Mouse (Mus musculus) neural tube, embryonic 11.5 days (tissue): ENCODE measurements at regions not wholly inside any gene's neighbourhood (a gene's known extent, or its start where the extent isn't known, plus 50 kb on each side); places are given as distances from the start of the nearest gene placed in this dataset.

Experiments used
- ATAC-seq: fragments of 200-750 bp; cut with Nextera tagmentation; 2 replicates; pipeline ENCODE4 v1.8.0; 2017; ENCODE audit warnings: moderate number of reproducible peaks, mild to moderate bottlenecking, moderate TSS enrichment, moderate library complexity; ENCODE audit not compliant: insufficient read depth, low FRiP score, low TSS enrichment
- DNase-seq: peaks from one replicate; pipeline ENCODE4 v3.0.0-alpha.2; 2015; ENCODE audit warnings: low spot score
- H3K27ac ChIP-seq: fragments of 300-500 bp; sonication (generic); 2 replicates; pipeline ENCODE4 v1.5.1; 2014; ENCODE audit warnings: low read depth, mild to moderate bottlenecking, low read length
- H3K27me3 ChIP-seq: fragments of 300-500 bp; sonication (generic); 2 replicates; pipeline ENCODE4 v1.6.1; 2014; ENCODE audit warnings: mild to moderate bottlenecking, low read length, mixed read lengths; ENCODE audit not compliant: control insufficient read depth, insufficient read depth
- H3K36me3 ChIP-seq: fragments of 300-500 bp; sonication (generic); 2 replicates; pipeline ENCODE4 v1.6.1; 2014; ENCODE audit warnings: mild to moderate bottlenecking, low read length, moderate library complexity, mixed read lengths; ENCODE audit not compliant: control insufficient read depth, insufficient read depth
- H3K4me1 ChIP-seq: fragments of 300-500 bp; sonication (generic); 2 replicates; pipeline ENCODE4 v1.6.1; 2014; ENCODE audit warnings: low read length, mixed read lengths; ENCODE audit not compliant: control insufficient read depth, insufficient read depth
- H3K4me2 ChIP-seq: fragments of 300-500 bp; sonication (generic); 2 replicates; pipeline ENCODE4 v1.6.1; 2014; ENCODE audit warnings: low read depth, mild to moderate bottlenecking, moderate library complexity
- H3K4me3 ChIP-seq: fragments of 300-500 bp; sonication (generic); 2 replicates; pipeline ENCODE4 v1.5.1; 2014; ENCODE audit warnings: low read depth, low read length
- H3K9ac ChIP-seq: fragments of 300-500 bp; sonication (generic); 2 replicates; pipeline ENCODE4 v1.6.1; 2014; ENCODE audit warnings: mild to moderate bottlenecking, low read length
- H3K9me3 ChIP-seq: fragments of 300-500 bp; sonication (generic); 2 replicates; pipeline ENCODE4 v1.6.1; 2016; ENCODE audit warnings: low read length; ENCODE audit not compliant: control insufficient read depth
- WGBS: fragments of 180-500 bp; shearing (Covaris S2); extraction: QIAGEN DNeasy Blood & Tissue Kit; methylation state at CpG from one replicate; pipeline ENCODE4 v1.1.7; 2014; 5-methylcytosine and 5-hydroxymethylcytosine counted together

DNA sequence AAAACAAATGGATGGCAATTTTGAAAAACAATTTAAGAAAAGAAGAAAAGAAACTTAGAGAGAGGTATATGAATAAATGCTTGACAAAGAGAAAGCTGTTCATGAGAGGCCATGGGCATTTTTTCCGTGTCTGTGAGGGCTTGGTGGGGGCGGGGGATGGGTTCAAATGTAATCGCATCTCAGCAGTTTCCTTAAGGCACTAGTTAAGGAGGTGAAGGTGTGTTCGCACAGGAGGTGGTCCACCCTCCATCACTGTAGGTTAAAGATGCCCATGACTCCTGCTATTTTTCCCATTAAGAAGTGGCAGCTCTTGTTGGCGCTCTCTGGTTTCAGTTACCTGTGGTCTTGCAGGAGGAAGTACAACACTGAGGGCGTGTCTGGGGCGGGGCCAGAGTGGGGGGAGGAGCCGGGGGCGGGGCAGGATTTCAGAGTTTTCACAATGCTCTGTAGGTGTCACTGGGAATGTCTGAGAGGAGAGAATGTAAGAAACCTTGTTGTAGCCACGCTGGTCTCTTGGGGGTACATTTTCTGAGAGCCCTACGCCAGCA is 126.0 kb downstream of the Gm10131 start:
- Histone ChIP-seq H3K4me3 (no peak overlapping the region), H3K9me3 (no peaks in the 10 kb centered on the region), H3K27me3 (no peaks in the 10 kb centered on the region), H3K4me2 (no peak overlapping the region), H3K36me3 (no peaks in the 10 kb centered on the region), H3K4me1 (no peaks in the 10 kb centered on the region), H3K9ac (no peak overlapping the region), H3K27ac (no peak overlapping the region)
- ATAC-seq (no peak), DNase-seq (no peak)
- WGBS, result 53% methylated on average over 11 of the region's 11 CpGs

GRCm38 (mm10) chr8:33981629-33982028 is 129.9 kb downstream of the Gm10131 start:
- Histone ChIP-seq H3K36me3 (no peaks in the 10 kb centered on the region), H3K9me3 (no peaks in the 10 kb centered on the region), H3K9ac (no peak overlapping the region), H3K4me1 (no peaks in the 10 kb centered on the region), H3K4me2 (no peak overlapping the region), H3K27me3 (no peaks in the 10 kb centered on the region), H3K27ac (no peak overlapping the region), H3K4me3 (no peak overlapping the region)
- no peak for ATAC-seq
- WGBS, result 75% methylated on average over 4 of the region's 4 CpGs
- no peak for DNase-seq

DNA sequence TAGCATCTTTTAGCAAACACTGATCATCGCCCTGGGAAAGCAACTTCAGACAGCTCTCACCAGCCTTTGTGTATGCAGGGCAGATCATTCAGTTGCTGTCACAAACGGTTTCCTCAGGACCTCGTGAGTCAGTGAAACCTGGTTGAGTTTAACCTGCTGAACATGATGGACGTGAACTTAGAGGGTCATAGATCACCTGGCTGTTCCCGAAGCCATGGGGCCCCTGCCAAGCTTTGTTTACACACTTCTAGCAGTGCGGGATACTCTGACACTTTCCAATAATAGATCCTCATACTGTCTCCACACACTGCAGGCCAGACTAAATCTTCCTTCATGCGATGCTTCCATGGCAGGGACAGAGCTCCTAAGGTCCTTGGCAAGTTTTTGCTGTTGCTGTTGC is 130.5 kb downstream of the Gm10131 start:
- H3K4me1 ChIP-seq, result no peaks in the 10 kb centered on the region
- H3K27ac ChIP-seq, result no peak overlapping the region
- H3K9me3 ChIP-seq, result no peaks in the 10 kb centered on the region
- H3K36me3 ChIP-seq, result no peaks in the 10 kb centered on the region
- no peak overlapping the region for H3K9ac ChIP-seq
- no peak overlapping the region for H3K4me3 ChIP-seq
- ATAC-seq (no peak), DNase-seq (no peak)
- H3K4me2 ChIP-seq, result no peak overlapping the region
- WGBS, result 64% methylated on average over 7 of the region's 7 CpGs
- H3K27me3 ChIP-seq, result no peaks in the 10 kb centered on the region
